Mouse (Mus musculus): ENCODE measurements at regions not wholly inside any gene's neighbourhood (a gene's known extent, or its start where the extent isn't known, plus 50 kb on each side); places are given as distances from the start of the nearest gene placed in this dataset.

- no peak for DNase-seq (ENCODE audit: low spot score)
Measured at GRCm38 (mm10) chr3:26465158-26465557, 132.9 kb upstream of the Nlgn1 start.

GRCm38 (mm10) chr3:26454921-26455320 is 122.7 kb upstream of the Nlgn1 start:
- peak; percentile 17 for DNase-seq (ENCODE audit: low spot score)

DNA sequence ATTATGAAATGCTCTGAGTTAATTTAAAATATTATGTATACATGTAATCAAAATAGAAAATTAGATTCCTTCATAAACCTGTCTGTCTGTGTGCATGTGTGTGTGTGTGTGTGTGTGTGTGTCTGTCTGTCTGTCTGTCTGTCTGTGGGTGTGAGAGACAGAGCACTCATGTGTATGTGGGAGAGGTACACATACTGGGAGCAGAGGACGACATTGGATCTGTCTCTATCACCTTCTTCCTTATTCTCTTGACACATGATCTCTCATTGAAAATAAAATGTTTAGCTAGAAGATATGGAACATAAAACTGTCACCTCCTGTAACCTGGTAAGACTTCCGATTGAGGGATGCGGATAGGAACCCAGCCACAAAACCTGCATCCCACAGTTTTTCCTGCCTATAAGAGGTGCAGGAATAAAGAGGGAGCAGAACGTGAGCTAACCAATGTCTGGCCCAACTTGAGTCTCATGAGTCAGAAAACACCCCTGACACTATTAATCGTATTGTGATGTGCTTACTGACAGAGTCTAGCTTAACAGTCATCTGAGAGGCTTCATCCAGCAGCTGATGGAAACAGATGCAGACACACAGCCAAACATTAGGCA is 105.6 kb upstream of the Nlgn1 start:
- DNase-seq (ENCODE audit: low spot score) = no peak

Data from embryo, embryonic 10.5 days (tissue).